Mouse (Mus musculus) olfactory bulb, adult 2 months (tissue): ENCODE data around the gene Cd27.

Source experiments
- CTCF ChIP-seq: fragments of 200-500 bp; IDR thresholded peaks from 2 replicates; pipeline ENCODE4 v1.5.1; 2012; ENCODE audit warnings: low read depth, mild to moderate bottlenecking, low read length, moderate library complexity; ENCODE audit not compliant: insufficient read depth
- POLR2A ChIP-seq: fragments of 200-500 bp; IDR thresholded peaks from 2 replicates; pipeline ENCODE4 v1.6.1; 2012; ENCODE audit warnings: mild to moderate bottlenecking, low read depth, low read length, moderate library complexity; ENCODE audit not compliant: insufficient read depth

GRCm38 (mm10) chr6:125216898-125217297 lies 19.9 kb downstream of the Cd27 start:
- TF ChIP-seq CTCF, result no peak
- TF ChIP-seq POLR2A, result no peak
